Mouse (Mus musculus) mouse embryonic stem cell (cell line): ENCODE data around the gene Tnfsf14.

Experiments used
- in situ Hi-C, 2 experiments: fragments of 300-500 bp; cut with MboI; formaldehyde crosslinking; loops; 1 replicate in 1 of 2; 3 replicates in 1 of 2; pipeline ENCODE4 v1.14.3; 2019 to 2020; ENCODE audit warnings: low sequenced_read_pairs in 2 of 2, low pct_unique_long_range_greater_than_20kb in 1 of 2, mixed read lengths in 1 of 2; ENCODE audit not compliant: unreplicated experiment in 1 of 2

The Tnfsf14 gene

GRCm38 (mm10) chr17:57194041-57194507 is at the start of gene Tnfsf14:
TSS of gene Tnfsf14 (minus strand) at chr17:57194177.
- in situ Hi-C loops = no loop called here

DNA sequence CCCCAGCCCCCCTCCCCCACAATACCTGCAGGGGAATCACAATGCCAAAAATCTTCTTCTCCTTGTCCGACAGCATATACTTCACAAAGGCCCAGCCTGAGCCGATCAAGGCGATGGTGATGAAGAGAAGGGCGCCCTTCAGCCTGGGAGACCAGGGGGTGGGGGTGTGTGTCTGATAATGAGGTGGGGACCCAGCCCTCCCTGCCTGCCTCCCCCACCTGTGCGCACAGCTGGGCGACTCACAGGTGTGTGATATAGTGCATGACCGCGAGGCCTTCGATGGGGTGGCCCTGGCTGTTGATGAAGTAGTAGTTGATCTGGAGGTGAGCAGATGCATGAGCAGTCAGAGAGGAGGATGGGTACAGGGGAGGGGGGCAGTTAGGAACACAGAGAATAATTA is 43.2 kb upstream of the Tnfsf14 start:
- in situ Hi-C loops = no loop called here

- in situ Hi-C loops = no loop called here
Observed at GRCm38 (mm10) chr17:57235803-57236202, 41.8 kb upstream of the Tnfsf14 start.

- in situ Hi-C loops = no loop called here
Observed at GRCm38 (mm10) chr17:57234254-57234928, 40.4 kb upstream of the Tnfsf14 start.

DNA sequence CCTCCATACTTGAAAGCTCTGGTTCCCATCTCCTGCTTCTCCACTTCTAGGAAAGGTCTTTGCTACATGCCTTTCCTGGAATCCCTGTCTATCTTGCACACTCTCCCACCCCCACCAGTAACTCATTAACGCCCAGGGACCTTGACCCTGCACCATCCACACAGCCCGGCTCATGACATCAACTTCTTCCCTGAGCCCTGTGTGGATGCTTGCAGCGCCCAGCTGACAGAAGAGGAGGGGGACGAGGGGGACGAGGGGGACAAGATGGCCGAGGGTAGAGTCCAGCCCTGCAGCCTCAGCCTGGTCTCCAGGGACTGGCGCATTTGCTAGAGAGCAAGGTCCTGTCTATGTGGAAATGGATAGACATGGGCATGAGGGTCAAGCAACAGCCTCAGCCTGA is 39.1 kb upstream of the Tnfsf14 start:
- in situ Hi-C loops = no loop called here

GRCm38 (mm10) chr17:57232200-57232599 is 38.2 kb upstream of the Tnfsf14 start:
- in situ Hi-C loops = no loop called here

- in situ Hi-C loops = no loop called here
Observed at GRCm38 (mm10) chr17:57231321-57231771, 37.4 kb upstream of the Tnfsf14 start.

DNA sequence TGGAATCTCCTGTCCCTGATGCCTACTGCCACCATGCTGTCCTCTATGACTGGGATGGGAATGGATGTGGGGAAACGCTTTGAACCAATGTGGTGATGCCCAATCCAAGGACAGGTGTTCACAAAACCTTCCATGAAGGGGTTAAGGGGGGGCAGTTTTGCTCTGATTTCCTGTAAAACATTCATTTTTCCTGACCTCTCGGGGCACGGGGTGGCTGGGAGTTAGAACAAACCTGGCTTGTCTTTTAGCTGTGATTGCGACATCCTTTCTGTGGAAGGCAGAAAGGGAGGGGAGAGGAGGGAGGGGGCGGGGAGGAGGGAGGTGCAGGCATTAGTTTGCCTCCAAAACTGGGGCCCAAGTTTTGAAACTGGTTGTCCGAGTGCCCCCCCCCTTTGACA is 36.8 kb upstream of the Tnfsf14 start:
- in situ Hi-C loops = no loop called here

GRCm38 (mm10) chr17:57229851-57230727 is 36.1 kb upstream of the Tnfsf14 start:
- in situ Hi-C loops = no loop called here

DNA sequence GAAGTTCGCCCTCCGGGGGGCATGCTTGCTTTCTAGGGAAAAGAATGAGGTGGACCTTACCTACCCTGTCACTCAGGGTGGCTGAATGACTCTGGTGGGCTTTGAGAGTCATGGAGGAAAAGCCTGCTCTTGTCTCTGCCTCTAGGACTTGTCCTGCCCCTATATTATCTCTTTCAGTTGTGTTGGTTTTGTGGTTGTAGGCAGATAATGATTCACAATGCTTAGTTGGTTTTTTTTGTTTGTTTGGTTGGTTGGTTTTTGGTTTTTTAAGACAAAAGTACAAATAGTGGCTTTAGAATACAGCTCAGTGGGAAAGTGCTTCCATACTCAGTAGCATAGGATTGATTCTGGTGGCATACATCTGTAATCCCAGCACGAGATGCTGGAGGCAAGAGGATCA is 34.9 kb upstream of the Tnfsf14 start:
- in situ Hi-C loops = no loop called here

DNA sequence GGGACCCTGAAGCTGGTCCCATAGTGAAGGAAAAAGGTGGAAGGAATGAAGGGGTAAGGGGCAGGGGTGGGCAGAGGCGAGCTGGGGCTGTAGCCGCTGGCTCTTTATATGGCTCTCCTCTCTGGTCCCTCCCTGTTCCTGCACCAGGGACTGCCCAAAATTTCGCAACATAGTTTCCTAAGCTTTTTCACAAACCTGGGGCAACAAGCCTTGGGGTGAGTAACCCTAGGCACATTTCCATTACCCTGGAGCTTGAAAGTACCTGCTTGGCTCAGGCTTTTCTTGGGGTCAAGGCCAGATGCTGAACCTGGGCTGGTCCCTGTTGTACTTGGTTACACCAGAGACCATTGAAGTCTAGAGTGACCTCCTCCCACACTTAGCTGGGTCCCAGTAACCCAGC is 34.0 kb upstream of the Tnfsf14 start, which contains the start of gene C3:
TSS of gene C3 (minus strand) at position 123 of the 400 bp plus-strand sequence.
- in situ Hi-C loops = no loop called here

- in situ Hi-C loops = no loop called here
Observed at GRCm38 (mm10) chr17:57227468-57227867, 33.5 kb upstream of the Tnfsf14 start.

DNA sequence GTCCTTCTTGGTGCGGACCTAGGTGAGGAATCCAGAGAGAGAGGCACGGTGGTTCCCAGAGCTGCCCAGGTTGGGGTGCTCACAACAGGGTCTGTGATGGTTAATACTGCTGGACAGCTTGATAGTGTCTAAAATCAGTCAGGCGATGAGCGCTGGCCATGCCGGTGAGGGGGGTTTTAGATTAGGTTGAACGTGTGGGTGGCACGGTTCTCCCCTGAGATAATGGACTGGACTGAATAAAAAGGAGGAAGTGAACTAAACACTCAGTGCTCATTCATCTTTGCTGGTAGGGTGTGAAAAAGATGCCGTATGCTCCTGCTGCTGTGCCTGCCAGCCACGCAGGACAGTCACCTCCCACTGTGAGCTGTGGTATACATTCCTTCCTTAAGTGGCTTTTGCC is 29.3 kb upstream of the Tnfsf14 start:
- in situ Hi-C loops = no loop called here

DNA sequence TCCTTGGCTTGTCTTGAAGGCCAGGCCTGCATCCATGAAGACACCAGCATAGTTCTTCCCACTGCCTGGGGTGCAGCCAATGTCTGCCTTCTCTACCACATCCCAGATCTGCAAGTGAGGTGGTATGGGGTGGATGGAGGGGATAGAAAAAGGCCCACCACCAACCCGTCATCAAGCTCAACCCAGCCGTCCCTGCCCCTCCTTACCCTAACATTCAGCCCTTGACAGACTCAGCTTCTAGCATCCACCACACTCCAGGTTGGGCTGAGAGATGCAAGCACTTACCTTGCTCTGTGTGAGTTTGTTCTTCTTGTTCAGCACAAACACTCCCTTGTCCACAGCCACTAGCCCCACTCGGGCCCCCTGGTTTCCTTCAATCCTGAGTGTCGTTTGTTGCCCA is 27.9 kb upstream of the Tnfsf14 start:
- in situ Hi-C loops = no loop called here

- in situ Hi-C loops = loop anchor here (5.0 to 10.0 kb wide), 2 partner anchors 115 to 117 kb away; no protein-coding TSS in a partner anchor
Observed at GRCm38 (mm10) chr17:57219884-57220207, 25.9 kb upstream of the Tnfsf14 start.

DNA sequence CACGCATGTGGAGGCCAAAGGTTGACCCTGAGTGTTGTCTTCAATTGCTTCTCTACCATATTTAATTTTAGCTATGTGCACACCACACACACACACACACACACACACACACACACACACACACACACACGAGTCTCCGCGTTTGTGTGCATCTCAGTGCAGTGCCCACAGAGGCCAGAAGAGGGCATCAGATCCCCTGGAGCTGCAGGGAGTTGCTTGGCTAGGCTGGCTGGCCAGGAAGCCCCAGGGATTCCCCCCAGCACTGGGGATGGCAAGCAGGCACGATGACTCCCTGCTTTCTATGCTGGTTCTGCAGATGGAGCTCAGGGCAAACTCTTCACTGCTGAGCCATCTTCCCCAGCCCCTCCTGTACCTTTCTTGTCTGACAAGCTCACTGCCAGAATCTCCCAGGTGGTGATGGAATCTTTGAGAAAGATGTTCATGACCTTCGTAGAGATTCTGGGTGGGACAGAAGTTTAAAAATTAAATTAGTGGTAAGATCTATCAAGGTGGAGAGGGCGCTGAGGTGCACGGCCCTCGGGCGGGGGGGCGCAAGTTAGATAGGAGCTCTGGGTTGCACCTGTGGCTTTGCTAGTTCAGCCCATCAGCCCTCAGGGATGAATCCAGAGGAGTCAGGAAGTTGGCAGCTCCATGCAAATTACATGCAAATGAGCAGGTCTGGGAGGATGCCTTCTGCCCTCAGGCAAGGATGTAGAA is 25.3 kb upstream of the Tnfsf14 start:
- in situ Hi-C loops = loop anchor here (5.0 to 10.0 kb wide), 2 partner anchors 115 to 118 kb away; no protein-coding TSS in a partner anchor

DNA sequence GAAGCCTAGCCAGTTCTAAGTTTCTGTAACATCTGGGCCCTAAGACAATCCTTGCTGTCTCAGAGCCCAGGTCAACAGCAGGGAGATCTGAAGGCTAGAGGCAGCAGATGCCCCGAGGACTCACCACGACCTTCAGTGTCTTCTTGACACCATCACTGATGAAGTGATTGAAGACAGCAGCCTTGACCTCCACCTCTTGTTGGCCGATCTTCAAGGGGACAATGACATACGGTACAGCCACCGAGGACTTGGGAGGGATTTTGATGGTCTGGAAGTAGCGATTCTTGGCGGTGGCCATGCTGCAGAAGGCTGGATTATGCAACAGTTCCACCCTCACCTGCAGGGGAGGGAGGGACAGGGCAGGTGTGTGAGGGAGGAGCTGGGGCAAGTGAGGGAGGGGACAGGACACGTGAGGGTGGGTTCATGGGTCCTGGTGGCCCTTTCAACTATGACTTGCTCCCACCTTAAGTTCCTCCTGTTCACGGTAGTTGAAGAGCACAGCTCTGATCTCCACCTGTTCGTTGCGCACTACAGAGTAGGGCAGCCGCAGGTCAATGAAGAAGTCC is 24.4 kb upstream of the Tnfsf14 start:
- in situ Hi-C loops = loop anchor here (5.0 to 10.0 kb wide), 2 partner anchors 116 to 119 kb away; no protein-coding TSS in a partner anchor

DNA sequence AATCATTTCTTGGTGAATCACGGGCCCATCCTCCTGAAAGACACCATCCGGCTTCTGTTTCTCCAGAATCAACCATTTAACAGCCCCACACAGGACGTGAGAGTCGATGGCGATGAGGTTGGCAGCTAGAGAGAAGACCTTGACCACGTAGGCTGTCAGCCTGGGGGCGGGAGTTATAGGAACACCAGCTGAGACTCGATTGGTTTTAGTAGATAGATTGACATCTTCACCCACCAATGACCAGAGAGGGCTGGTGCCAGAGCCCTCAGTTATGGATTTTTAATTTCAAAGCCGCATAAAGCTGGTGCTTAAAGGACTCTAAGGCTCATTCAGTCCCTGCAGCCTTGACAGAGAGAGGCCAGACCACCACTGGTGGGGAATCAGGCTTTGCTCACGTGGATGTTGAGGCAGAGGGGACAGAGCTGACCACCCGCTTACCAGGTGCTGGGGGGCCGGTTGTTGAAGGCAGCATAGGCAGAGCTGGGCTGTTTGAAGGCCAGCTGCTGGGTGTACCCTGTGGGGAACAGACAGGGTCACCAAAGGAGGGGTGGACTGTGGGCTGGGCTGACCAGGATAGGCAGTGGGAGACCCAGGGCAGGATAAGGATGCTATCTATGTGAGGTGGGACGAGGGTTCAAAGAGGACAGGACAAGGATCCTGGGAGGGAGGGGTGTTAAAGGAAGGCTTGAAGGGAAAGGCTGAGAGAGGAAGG is 20.9 kb upstream of the Tnfsf14 start:
- in situ Hi-C loops = loop anchor here (5.0 to 10.0 kb wide), 2 partner anchors 120 to 122 kb away; no protein-coding TSS in a partner anchor
